Mouse (Mus musculus): Measurements from ENCODE around the gene Adad2. TPM values are rescaled to one million over a fixed set of nuclear protein-coding genes. Genes with fewer than 3 reads are reported as not detected.

Gene Adad2
- polyA plus RNA-seq, 1 experiment from 2014 or later, result not detected

Other genes with a start within 250 kb of the Adad2 start
- gene Mlycd, start 217.9 kb upstream of the Adad2 start, polyA plus RNA-seq (2018), result 9.4 to 13.4 TPM (median 12.3 TPM) in 3 replicates
- 17.6 to 31.1 TPM (median 18.4 TPM) in 3 replicates for gene Osgin1, start 178.6 kb upstream of the Adad2 start, polyA plus RNA-seq (2018)
- not detected in 3 replicates for gene Necab2, start 166.0 kb upstream of the Adad2 start, polyA plus RNA-seq (2018)
- not detected in 3 replicates for gene Slc38a8, start 111.0 kb upstream of the Adad2 start, polyA plus RNA-seq (2018)
- gene Mbtps1, start 54.0 kb upstream of the Adad2 start, polyA plus RNA-seq (2018), result 27.0 to 33.7 TPM (median 28.9 TPM) in 3 replicates
- gene Hsdl1, start 37.6 kb upstream of the Adad2 start, polyA plus RNA-seq (2018), result 22.6 to 36.4 TPM (median 30.2 TPM) in 3 replicates
- not detected in 3 replicates for gene Dnaaf1, start 37.5 kb upstream of the Adad2 start, polyA plus RNA-seq (2018)
- 2.5 to 6.5 TPM (median 6.3 TPM) in 3 replicates for gene Taf1c, start 7.5 kb upstream of the Adad2 start, polyA plus RNA-seq (2018)
- gene Kcng4, start 22.9 kb downstream of the Adad2 start, polyA plus RNA-seq (2018), result not detected in 3 replicates
- gene Wfdc1, start 53.6 kb downstream of the Adad2 start, polyA plus RNA-seq (2018), result not detected in 3 replicates
- gene Atp2c2, start 87.3 kb downstream of the Adad2 start, polyA plus RNA-seq (2018), result not detected in 3 replicates
- gene Tldc1, start 165.7 kb downstream of the Adad2 start, polyA plus RNA-seq (2018), result 9.6 to 10.4 TPM (median 10.1 TPM) in 3 replicates
- 407 to 941 TPM (median 598 TPM) in 3 replicates for gene Cotl1, start 227.8 kb downstream of the Adad2 start, polyA plus RNA-seq (2018)
- gene Klhl36, start 249.5 kb downstream of the Adad2 start, polyA plus RNA-seq (2018), result 2.8 to 6.7 TPM (median 5.1 TPM) in 3 replicates

Measured in macrophage (primary cell).